Mouse (Mus musculus) limb, embryonic 14.5 days (tissue): Measurements from ENCODE around the gene Pip4k2a. TPM values are rescaled to one million over a fixed set of nuclear protein-coding genes. Genes with fewer than 3 reads are reported as not detected.

Experiments used
- ATAC-seq: fragments of 200-750 bp; cut with Nextera tagmentation; 2 replicates; pipeline ENCODE4 v1.8.0; 2017; ENCODE audit warnings: low read depth, moderate number of reproducible peaks, moderate TSS enrichment; ENCODE audit not compliant: low FRiP score
- DNase-seq: peaks from one replicate; pipeline ENCODE4 v3.0.0-alpha.2; 2015; ENCODE audit warnings: low spot score
- H3K27ac ChIP-seq: fragments of 300-500 bp; sonication (generic); replicated peaks from 2 replicates; pipeline ENCODE4 v1.5.1; 2014; ENCODE audit warnings: low read depth, mild to moderate bottlenecking, low read length, moderate library complexity, mixed read lengths
- H3K27me3 ChIP-seq: fragments of 300-500 bp; sonication (generic); 2 replicates; pipeline ENCODE4 v1.6.1; 2014; ENCODE audit warnings: low read length, mixed read lengths; ENCODE audit not compliant: control insufficient read depth, insufficient read depth
- H3K36me3 ChIP-seq: fragments of 300-500 bp; sonication (generic); 2 replicates; pipeline ENCODE4 v1.6.1; 2014; ENCODE audit warnings: mild to moderate bottlenecking, low read length, moderate library complexity, mixed read lengths; ENCODE audit not compliant: control insufficient read depth, insufficient read depth
- H3K4me1 ChIP-seq: fragments of 300-500 bp; sonication (generic); 2 replicates; pipeline ENCODE4 v1.6.1; 2014; ENCODE audit warnings: antibody characterized with exemption, low read length, mixed read lengths; ENCODE audit not compliant: control insufficient read depth, insufficient read depth
- H3K4me2 ChIP-seq: fragments of 300-500 bp; sonication (generic); replicated peaks from 2 replicates; pipeline ENCODE4 v1.6.1; 2014; ENCODE audit warnings: low read depth, mild to moderate bottlenecking, low read length, moderate library complexity; ENCODE audit not compliant: severe bottlenecking
- H3K4me3 ChIP-seq: fragments of 300-500 bp; sonication (generic); replicated peaks from 2 replicates; pipeline ENCODE4 v1.5.1; 2014; ENCODE audit warnings: low read length
- H3K9ac ChIP-seq: fragments of 300-500 bp; sonication (generic); 2 replicates; pipeline ENCODE4 v1.6.1; 2014; ENCODE audit warnings: mild to moderate bottlenecking, low read depth, low read length, moderate library complexity; ENCODE audit not compliant: severe bottlenecking
- H3K9me3 ChIP-seq: fragments of 300-500 bp; sonication (generic); 2 replicates; pipeline ENCODE4 v1.6.1; 2016; ENCODE audit warnings: low read length; ENCODE audit not compliant: control insufficient read depth
- POLR2A ChIP-seq: fragments of 200-500 bp; IDR thresholded peaks from 2 replicates; pipeline ENCODE4 v1.8.0; 2012; ENCODE audit warnings: inconsistent platforms, mild to moderate bottlenecking, moderate library complexity, borderline replicate concordance; ENCODE audit not compliant: insufficient read depth, insufficient read length; ENCODE audit errors: extremely low read depth
- WGBS: fragments of 180-500 bp; shearing (Covaris S2); extraction: QIAGEN DNeasy Blood & Tissue Kit; methylation state at CpG from one replicate; pipeline ENCODE4 v1.1.7; 2014; 5-methylcytosine and 5-hydroxymethylcytosine counted together
- polyA plus RNA-seq, 2 experiments: library from polyadenylated mRNA; depleted of rRNA in 1 of 2; stranded (reverse) in 1 of 2; unstranded in 1 of 2; fragments of >200 nt; fragmentation: Nextera tagmentation in 1 of 2; extraction: Ambion mirVana in 1 of 2; gene quantifications; 2 replicates each; pipeline versions ENCODE4 v1.2.1 to v1.2.3; 2012 to 2014

Pip4k2a gene
- polyA plus RNA-seq (2012; rRNA removed) (9.0 and 13.2 TPM in 2 replicates), polyA plus RNA-seq (2014; fragmentation: Nextera tagmentation; extraction: Ambion mirVana) (9.6 and 12.1 TPM in 2 replicates)

DNA sequence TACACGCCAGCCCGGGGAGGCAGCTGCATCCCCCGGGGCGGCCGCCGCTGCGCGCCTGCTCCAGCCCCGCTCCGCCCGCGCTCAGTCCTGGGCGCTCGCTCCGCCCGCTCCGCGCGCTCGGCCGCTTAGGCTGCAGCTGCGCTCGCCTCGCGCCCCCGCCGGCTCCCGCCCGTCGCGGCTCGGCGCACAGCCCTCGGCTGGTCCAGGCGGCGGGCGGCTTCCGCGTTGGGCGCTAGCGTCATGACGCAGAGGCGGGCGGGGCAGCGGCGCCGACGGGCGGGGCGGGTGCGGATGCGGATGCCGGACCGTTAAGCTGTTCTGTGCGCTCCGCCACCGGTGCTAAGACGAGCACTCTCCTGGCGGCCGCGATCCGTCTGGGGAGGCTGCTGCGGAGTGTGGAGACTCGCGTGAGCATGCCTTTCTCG is at the start of gene Pip4k2a, which contains the start of gene 4930426L09Rik:
Gene Pip4k2a (minus strand): TSS at position 73 of the 425 bp plus-strand sequence.
Gene 4930426L09Rik (plus strand): TSS at position 290 of the 425 bp plus-strand sequence.
- WGBS, result 1% methylated on average over 18 of the region's 66 CpGs
- Histone ChIP-seq H3K4me2 (peak within 1 kb of the TSS; percentile 94), H3K4me3 (peak within 1 kb of the TSS; percentile 77), H3K9ac (peak within 1 kb of the TSS; percentile 73), H3K36me3 (no peaks in the 10 kb centered on the region), H3K9me3 (no peaks in the 10 kb centered on the region), H3K4me1 (peaks cover 7% of the 10 kb centered on the region), H3K27ac (peak within 1 kb of the TSS; percentile 82), H3K27me3 (no peaks in the 10 kb centered on the region)
- DNase-seq (peak; percentile 87), ATAC-seq (peak; percentile 95)
- TF ChIP-seq POLR2A, result peak; percentile 79; the same call in 1 of the 2 replicates

DNA sequence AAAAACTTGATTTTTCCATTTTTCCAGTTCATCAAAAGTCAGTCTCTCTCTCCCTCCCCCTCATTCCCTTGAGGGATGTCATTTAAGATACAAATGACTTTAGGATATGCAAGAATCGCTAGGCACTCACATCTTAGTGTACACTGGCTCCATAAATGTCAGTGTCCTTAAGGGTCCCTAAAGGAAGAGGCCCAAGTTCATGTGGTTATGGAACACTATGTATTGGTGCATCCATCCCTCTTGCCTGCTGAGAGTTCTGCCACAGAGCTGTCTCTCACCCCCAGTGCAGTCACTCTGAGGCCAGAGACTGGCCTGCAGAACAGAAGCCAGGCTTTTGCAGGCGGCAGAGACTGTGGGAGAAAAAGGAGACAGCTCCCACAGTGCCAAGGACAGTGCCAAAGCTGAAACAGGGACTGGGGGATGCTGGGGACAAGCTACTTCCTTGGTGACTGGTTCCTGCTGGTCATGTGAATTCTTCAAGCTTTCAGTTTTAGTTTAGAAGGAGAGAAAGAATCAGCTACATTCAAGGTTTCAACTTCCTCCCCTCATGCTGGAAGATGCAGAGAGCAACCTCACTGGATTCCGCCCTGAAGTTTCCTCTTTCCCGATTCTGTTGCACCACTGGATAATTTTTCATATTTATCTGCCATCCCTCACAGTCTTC is 40.1 kb upstream of the Pip4k2a start:
- H3K27ac ChIP-seq, result no peak overlapping the region
- no peak overlapping the region for H3K4me3 ChIP-seq
- H3K4me1 ChIP-seq, result no peaks in the 10 kb centered on the region
- no peaks in the 10 kb centered on the region for H3K9me3 ChIP-seq
- WGBS, result 73% methylated on average over 4 of the region's 4 CpGs
- no peak for ATAC-seq
- H3K27me3 ChIP-seq, result no peaks in the 10 kb centered on the region
- H3K4me2 ChIP-seq, result no peak overlapping the region
- DNase-seq, result no peak
- H3K36me3 ChIP-seq, result no peaks in the 10 kb centered on the region
- no peak overlapping the region for H3K9ac ChIP-seq
- no peak for TF ChIP-seq POLR2A

DNA sequence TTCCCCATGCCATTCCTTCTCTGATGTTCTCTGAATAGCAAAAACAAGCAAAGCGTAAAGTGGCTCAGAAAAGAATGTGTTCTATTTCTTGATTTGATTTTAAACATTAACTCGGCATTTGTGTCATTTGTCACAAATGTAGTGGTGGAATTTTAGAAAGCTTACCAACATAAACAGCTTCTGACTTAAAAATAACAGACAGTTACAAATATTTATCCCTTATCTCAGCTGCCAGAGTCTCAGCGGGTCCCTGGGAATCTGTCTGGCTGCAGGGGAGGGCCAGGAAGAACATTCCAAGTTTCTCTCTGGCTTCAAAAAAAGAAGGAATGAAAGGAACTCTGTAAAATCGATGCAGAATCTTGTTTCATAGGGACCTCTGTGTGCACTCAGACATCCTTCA is 39.5 kb upstream of the Pip4k2a start:
- H3K27ac ChIP-seq, result no peak overlapping the region
- no peaks in the 10 kb centered on the region for H3K4me1 ChIP-seq
- no peak for TF ChIP-seq POLR2A
- H3K36me3 ChIP-seq, result no peaks in the 10 kb centered on the region
- no peak overlapping the region for H3K9ac ChIP-seq
- no peaks in the 10 kb centered on the region for H3K27me3 ChIP-seq
- ATAC-seq, result no peak
- no peak overlapping the region for H3K4me3 ChIP-seq
- H3K4me2 ChIP-seq, result no peak overlapping the region
- no peaks in the 10 kb centered on the region for H3K9me3 ChIP-seq
- WGBS, result 65% methylated on average over 4 of the region's 4 CpGs
- DNase-seq, result no peak

DNA sequence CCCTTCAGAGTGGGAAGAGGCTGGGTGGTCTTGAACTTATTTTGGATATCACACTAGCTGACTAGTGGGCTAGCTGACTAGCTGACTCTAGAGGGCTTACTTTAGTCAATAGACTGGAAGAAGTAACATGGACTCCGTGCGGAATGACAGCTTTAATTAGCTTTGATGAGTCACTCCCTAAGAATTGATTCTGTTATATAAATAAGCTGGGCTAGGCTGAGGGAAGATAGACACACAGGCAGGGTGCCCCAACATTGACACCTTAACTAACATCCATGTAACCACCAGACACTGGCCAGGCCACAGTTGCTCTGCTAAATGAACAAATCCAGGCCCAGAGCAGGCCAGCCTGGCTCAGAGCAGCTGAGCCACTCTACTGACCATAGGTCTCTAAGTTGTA is 26.9 kb upstream of the Pip4k2a start:
- H3K9ac ChIP-seq, result no peak overlapping the region
- no peaks in the 10 kb centered on the region for H3K36me3 ChIP-seq
- H3K4me1 ChIP-seq, result no peaks in the 10 kb centered on the region
- ATAC-seq (no peak), DNase-seq (no peak)
- 93% methylated on average over 2 of the region's 2 CpGs for WGBS
- no peak overlapping the region for H3K4me3 ChIP-seq
- H3K4me2 ChIP-seq, result no peak overlapping the region
- H3K27me3 ChIP-seq, result no peaks in the 10 kb centered on the region
- H3K27ac ChIP-seq, result no peak overlapping the region
- 0 out of 2 replicates have a peak, but pooled peaks cover under 1% of the 10 kb centered on the region for H3K9me3 ChIP-seq
- no peak for TF ChIP-seq POLR2A

DNA sequence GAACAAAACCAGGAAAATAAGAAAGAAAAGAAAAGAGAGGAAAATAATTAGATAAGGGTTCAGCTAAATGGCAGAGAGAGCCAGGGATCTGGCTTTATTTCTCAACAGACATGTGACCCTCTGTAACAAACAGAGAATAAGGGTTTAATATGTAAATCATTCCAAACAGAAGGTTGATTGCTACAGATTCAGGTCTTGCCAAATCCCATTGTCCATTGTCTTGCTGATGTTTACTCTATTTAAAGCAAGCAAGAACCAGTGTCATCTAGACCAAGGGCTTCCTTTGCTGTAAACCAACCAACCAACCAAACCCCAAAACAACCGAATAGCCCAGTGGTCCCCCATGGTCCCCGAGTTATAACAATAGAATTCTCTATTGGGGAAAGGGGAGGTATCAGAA is 20.1 kb upstream of the Pip4k2a start:
- H3K4me3 ChIP-seq, result no peak overlapping the region
- no peak for DNase-seq
- no peaks in the 10 kb centered on the region for H3K4me1 ChIP-seq
- H3K9me3 ChIP-seq, result no peaks in the 10 kb centered on the region
- no peaks in the 10 kb centered on the region for H3K36me3 ChIP-seq
- H3K4me2 ChIP-seq, result no peak overlapping the region
- 76% methylated on average over 2 of the region's 2 CpGs for WGBS
- H3K27ac ChIP-seq, result no peak overlapping the region
- TF ChIP-seq POLR2A, result no peak
- no peaks in the 10 kb centered on the region for H3K27me3 ChIP-seq
- H3K9ac ChIP-seq, result no peak overlapping the region
- no peak for ATAC-seq
